Mouse (Mus musculus) heart, adult 2 months (tissue): ENCODE measurements at regions not wholly inside any gene's neighbourhood (a gene's known extent, or its start where the extent isn't known, plus 50 kb on each side); places are given as distances from the start of the nearest gene placed in this dataset.

Source experiments
- DNase-seq, 2 experiments: peaks; one replicate each; pipeline ENCODE4 v3.0.0; 2021
- H3K27ac ChIP-seq: fragments of 200-600 bp; 2 replicates; pipeline ENCODE4 v1.8.1; 2022
- H3K27me3 ChIP-seq: fragments of 200-500 bp; 2 replicates; pipeline ENCODE4 v1.6.1; 2012; ENCODE audit warnings: mild to moderate bottlenecking, low read length, inconsistent platforms, mixed read lengths; ENCODE audit not compliant: control insufficient read depth, insufficient read depth
- H3K36me3 ChIP-seq: fragments of 200-500 bp; 2 replicates; pipeline ENCODE4 v1.6.1; 2012; ENCODE audit warnings: low read length, inconsistent platforms; ENCODE audit not compliant: control insufficient read depth, insufficient read depth
- H3K4me1 ChIP-seq: fragments of 200-500 bp; 2 replicates; pipeline ENCODE4 v1.6.1; 2011; ENCODE audit warnings: low read length; ENCODE audit not compliant: control insufficient read depth, insufficient read depth
- H3K4me3 ChIP-seq: fragments of 200-600 bp; 2 replicates; pipeline ENCODE4 v1.8.1; 2022
- H3K79me2 ChIP-seq: fragments of 200-500 bp; replicated peaks from 2 replicates; pipeline ENCODE4 v1.6.1; 2012; ENCODE audit warnings: mild to moderate bottlenecking, inconsistent platforms, low read length, moderate library complexity, mixed read lengths; ENCODE audit not compliant: control insufficient read depth, insufficient read depth
- H3K9ac ChIP-seq: fragments of 200-500 bp; 2 replicates; pipeline ENCODE4 v1.6.1; 2012; ENCODE audit warnings: low read depth, mild to moderate bottlenecking, control low read depth, inconsistent platforms, low read length, mixed read lengths
- CTCF ChIP-seq: fragments of 200-600 bp; IDR thresholded peaks from 2 replicates; pipeline ENCODE4 v1.8.1; 2022; ENCODE audit warnings: antibody characterized with exemption, mild to moderate bottlenecking, moderate library complexity
- EP300 ChIP-seq: fragments of 200-500 bp; IDR thresholded peaks from 2 replicates; pipeline ENCODE4 v1.6.1; 2011; ENCODE audit warnings: low read depth, low read length, control low read depth; ENCODE audit not compliant: insufficient read depth
- POLR2A ChIP-seq: fragments of 200-500 bp; IDR thresholded peaks from 2 replicates; pipeline ENCODE4 v1.6.1; 2011; ENCODE audit warnings: mild to moderate bottlenecking, low read depth, low read length, control low read depth; ENCODE audit not compliant: insufficient read depth
- WGBS: fragments of 180-500 bp; shearing (Covaris S2); methylation state at CpG from one replicate; pipeline ENCODE4 v1.1.7; 2018; 5-methylcytosine and 5-hydroxymethylcytosine counted together
- intact Hi-C: fragments of 180-260 bp; cut with DNase I; formaldehyde crosslinking; loops from one replicate; pipeline ENCODE4 v1.15.1; 2025

- WGBS, result 90% methylated on average over 2 of the region's 2 CpGs
- no peak overlapping the region for H3K4me3 ChIP-seq
- H3K9ac ChIP-seq, result no peak overlapping the region
- no peaks in the 10 kb centered on the region for H3K27me3 ChIP-seq
- no peaks in the 10 kb centered on the region for H3K79me2 ChIP-seq
- no peak for DNase-seq
- TF ChIP-seq POLR2A (no peak), EP300 (no peak), CTCF (no peak)
- no peak overlapping the region for H3K27ac ChIP-seq
- intact Hi-C loops, result no loop called here
- peaks cover under 1% of the 10 kb centered on the region; the same call in 1 of the 2 replicates for H3K4me1 ChIP-seq
- no peaks in the 10 kb centered on the region for H3K36me3 ChIP-seq
Measured at GRCm38 (mm10) chr2:117003976-117004375, 117.2 kb upstream of the Spred1 start.

DNA sequence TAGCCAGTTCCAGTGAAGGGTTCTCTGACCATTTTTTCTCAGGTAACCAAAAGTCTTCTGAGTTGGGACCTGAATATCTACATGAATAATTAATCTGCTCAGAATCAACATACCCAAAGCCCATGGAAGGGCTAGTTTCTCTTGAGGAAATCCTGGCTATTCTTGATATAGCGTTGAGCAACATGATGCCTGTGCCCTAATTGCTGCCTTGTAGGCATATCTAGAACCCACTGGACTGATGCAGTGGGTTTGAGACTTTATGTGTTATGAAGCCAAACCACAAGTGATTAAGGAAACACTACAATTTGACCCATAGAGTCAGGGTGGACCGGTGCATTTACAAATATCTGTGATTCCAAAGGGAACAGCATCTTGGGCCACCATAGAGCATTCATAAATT, 114.3 kb upstream of the Spred1 start:
- intact Hi-C loops, result no loop called here
- DNase-seq, result no peak
- H3K9ac ChIP-seq, result no peak overlapping the region
- no peak overlapping the region for H3K4me3 ChIP-seq
- H3K4me1 ChIP-seq, result no peaks in the 10 kb centered on the region
- no peaks in the 10 kb centered on the region for H3K79me2 ChIP-seq
- H3K27ac ChIP-seq, result no peak overlapping the region
- no peaks in the 10 kb centered on the region for H3K27me3 ChIP-seq
- TF ChIP-seq CTCF (no peak), EP300 (no peak), POLR2A (no peak)
- WGBS, result 81% methylated on average over 2 of the region's 2 CpGs
- H3K36me3 ChIP-seq, result no peaks in the 10 kb centered on the region

DNA sequence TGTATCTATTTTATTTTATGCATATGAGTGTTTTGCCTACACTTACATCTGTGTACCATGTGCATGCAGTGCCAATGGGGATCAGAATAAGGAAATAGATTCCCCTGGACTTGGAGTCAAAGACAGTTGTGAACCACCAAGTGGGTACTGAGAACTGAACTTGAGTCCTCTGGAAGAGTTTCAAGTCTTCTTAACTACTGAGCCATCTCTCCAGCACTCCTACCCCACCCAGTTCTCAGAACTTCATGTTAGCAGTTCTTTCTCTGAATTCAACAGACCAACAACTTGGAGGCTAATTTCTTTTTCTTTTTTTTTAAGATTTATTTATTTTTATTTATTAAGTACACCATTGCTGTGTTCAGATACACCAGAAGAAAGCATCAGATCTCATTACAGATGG, 112.3 kb upstream of the Spred1 start:
- no peaks in the 10 kb centered on the region for H3K4me1 ChIP-seq
- no peak for DNase-seq
- H3K27ac ChIP-seq, result no peak overlapping the region
- no peaks in the 10 kb centered on the region for H3K79me2 ChIP-seq
- TF ChIP-seq EP300 (no peak), POLR2A (no peak), CTCF (no peak)
- no peaks in the 10 kb centered on the region for H3K36me3 ChIP-seq
- no peak overlapping the region for H3K9ac ChIP-seq
- no peak overlapping the region for H3K4me3 ChIP-seq
- no peaks in the 10 kb centered on the region for H3K27me3 ChIP-seq
- intact Hi-C loops, result no loop called here

GRCm38 (mm10) chr2:117010001-117010400, 111.2 kb upstream of the Spred1 start:
- H3K27ac ChIP-seq, result no peak overlapping the region
- TF ChIP-seq EP300 (no peak), POLR2A (no peak)
- no peaks in the 10 kb centered on the region for H3K4me1 ChIP-seq
- H3K27me3 ChIP-seq, result no peaks in the 10 kb centered on the region
- WGBS, result 70% methylated on average over 6 of the region's 6 CpGs
- H3K9ac ChIP-seq, result no peak overlapping the region
- DNase-seq, result no peak
- H3K36me3 ChIP-seq, result no peaks in the 10 kb centered on the region
- no peak overlapping the region for H3K4me3 ChIP-seq
- intact Hi-C loops, result no loop called here
- H3K79me2 ChIP-seq, result no peaks in the 10 kb centered on the region

DNA sequence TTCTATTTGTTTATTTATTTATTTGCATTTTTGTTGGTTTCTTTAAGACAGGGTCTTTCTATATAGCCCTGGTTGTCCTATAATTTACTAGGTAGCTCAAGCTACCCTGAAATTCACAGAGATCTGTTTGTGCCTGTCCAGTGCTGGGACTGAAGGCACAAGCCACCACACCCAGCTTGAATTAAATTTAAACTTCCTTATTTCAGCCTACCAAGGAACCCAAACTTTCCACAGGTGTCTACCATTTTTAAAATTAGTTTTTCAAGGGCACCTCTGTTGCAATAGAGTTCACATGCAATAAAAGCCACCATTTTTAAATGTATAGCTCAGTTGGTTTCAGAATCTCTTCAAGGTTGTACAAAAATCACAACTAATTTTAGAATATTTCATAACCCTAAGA, 110.2 kb upstream of the Spred1 start:
- no peak overlapping the region for H3K4me3 ChIP-seq
- intact Hi-C loops, result no loop called here

GRCm38 (mm10) chr2:117017921-117018651, 103.1 kb upstream of the Spred1 start:
- intact Hi-C loops, result loop anchor here (2.0 to 5.0 kb wide), 3 partner anchors 103 to 163 kb away; partner anchors contain the start of gene Spred1
- Histone ChIP-seq H3K4me3 (no peak overlapping the region), H3K36me3 (peaks cover 8% of the 10 kb centered on the region), H3K79me2 (no peaks in the 10 kb centered on the region), H3K27me3 (no peaks in the 10 kb centered on the region), H3K4me1 (peaks cover 11% of the 10 kb centered on the region), H3K27ac (peak overlapping the region; percentile 72), H3K9ac (no peak overlapping the region)
- WGBS, result 32% methylated on average over 12 of the region's 12 CpGs
- TF ChIP-seq POLR2A (no peak), CTCF (no peak)
- peak; percentile 70 to 79 for DNase-seq

More for the DNA sequence above, 110.2 kb upstream of the Spred1 start:
- H3K27ac ChIP-seq, result no peak overlapping the region
- H3K9ac ChIP-seq, result no peak overlapping the region
- TF ChIP-seq CTCF (no peak), POLR2A (no peak), EP300 (no peak)
- no peaks in the 10 kb centered on the region for H3K4me1 ChIP-seq
- no peaks in the 10 kb centered on the region for H3K79me2 ChIP-seq
- no peak for DNase-seq
- no peaks in the 10 kb centered on the region for H3K36me3 ChIP-seq
- no peaks in the 10 kb centered on the region for H3K27me3 ChIP-seq
